Mouse (Mus musculus) stomach, embryonic 16.5 days (tissue): ENCODE measurements around the gene Mark2. TPM values are rescaled to one million over a fixed set of nuclear protein-coding genes. Genes with fewer than 3 reads are reported as not detected.

Source experiments
- ATAC-seq: fragments of 200-750 bp; cut with Nextera tagmentation; 2 replicates; pipeline ENCODE4 v1.8.0; 2017; ENCODE audit warnings: moderate number of reproducible peaks, moderate TSS enrichment; ENCODE audit not compliant: insufficient read depth, low FRiP score
- H3K27ac ChIP-seq: fragments of 300-500 bp; sonication (generic); 2 replicates; pipeline ENCODE4 v1.5.1; 2014; ENCODE audit warnings: low read length
- H3K27me3 ChIP-seq: fragments of 300-500 bp; sonication (generic); 2 replicates; pipeline ENCODE4 v1.6.1; 2014; ENCODE audit warnings: low read length, control low read depth, mixed read lengths; ENCODE audit not compliant: control insufficient read depth, insufficient read depth
- H3K36me3 ChIP-seq: fragments of 300-500 bp; sonication (generic); 2 replicates; pipeline ENCODE4 v1.6.1; 2014; ENCODE audit warnings: low read length; ENCODE audit not compliant: control insufficient read depth, insufficient read depth
- H3K4me1 ChIP-seq: fragments of 300-500 bp; sonication (generic); 2 replicates; pipeline ENCODE4 v1.6.1; 2014; ENCODE audit warnings: low read length, control low read depth, mixed read lengths; ENCODE audit not compliant: control insufficient read depth, insufficient read depth
- H3K4me2 ChIP-seq: fragments of 300-500 bp; sonication (generic); 2 replicates; pipeline ENCODE4 v1.6.1; 2014; ENCODE audit warnings: low read depth, low read length, mixed read lengths
- H3K4me3 ChIP-seq: fragments of 300-500 bp; sonication (generic); replicated peaks from 2 replicates; pipeline ENCODE4 v1.5.1; 2014; ENCODE audit warnings: mild to moderate bottlenecking, low read length
- H3K9ac ChIP-seq: fragments of 300-500 bp; sonication (generic); 2 replicates; pipeline ENCODE4 v1.6.1; 2014; ENCODE audit warnings: low read length
- H3K9me3 ChIP-seq: fragments of 300-500 bp; sonication (generic); replicated peaks from 2 replicates; pipeline ENCODE4 v1.6.1; 2016; ENCODE audit warnings: low read length, control low read depth; ENCODE audit not compliant: control insufficient read depth
- WGBS: fragments of 180-500 bp; shearing (Covaris S2); extraction: QIAGEN DNeasy Blood & Tissue Kit; methylation state at CpG from one replicate; pipeline ENCODE4 v1.1.7; 2014; 5-methylcytosine and 5-hydroxymethylcytosine counted together
- polyA plus RNA-seq: library from polyadenylated mRNA; unstranded; fragments of >200 nt; fragmentation: Nextera tagmentation; extraction: Ambion mirVana; gene quantifications from 2 replicates; pipeline ENCODE4 v1.2.1, GENCODE M21; 2015

The Mark2 gene
- polyA plus RNA-seq, 1 experiment from 2014 or later, result 42.7 TPM

DNA sequence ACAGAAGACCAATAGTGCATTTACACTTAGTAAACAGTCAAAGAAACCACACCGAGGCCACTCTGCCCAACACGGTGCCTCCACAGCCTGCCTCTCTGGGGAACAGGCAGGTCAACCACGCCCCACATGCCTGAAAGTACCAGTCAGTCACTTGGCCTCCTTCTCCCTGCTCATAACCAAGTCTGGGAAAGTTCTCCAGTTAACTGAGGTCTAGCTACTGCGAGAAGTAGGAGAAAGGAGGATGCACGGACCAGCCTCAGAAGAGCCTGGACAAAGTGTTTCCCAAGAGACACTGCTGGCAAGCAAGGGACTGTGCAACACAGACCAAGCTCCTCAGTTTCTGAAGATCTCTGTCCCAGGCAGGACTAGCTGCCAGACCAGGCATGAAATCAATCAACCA lies 2.6 kb downstream of the Mark2 start:
- Histone ChIP-seq H3K4me1 (peaks cover 45% of the 10 kb centered on the region), H3K36me3 (no peaks in the 10 kb centered on the region), H3K27me3 (no peaks in the 10 kb centered on the region), H3K4me2 (peak overlapping the region; percentile 75), H3K9me3 (no peaks in the 10 kb centered on the region), H3K27ac (peak overlapping the region; percentile 79), H3K9ac (peak overlapping the region; percentile 84), H3K4me3 (peak overlapping the region; percentile 63)
- no peak for ATAC-seq
- WGBS, result 33% methylated on average over 5 of the region's 5 CpGs

DNA sequence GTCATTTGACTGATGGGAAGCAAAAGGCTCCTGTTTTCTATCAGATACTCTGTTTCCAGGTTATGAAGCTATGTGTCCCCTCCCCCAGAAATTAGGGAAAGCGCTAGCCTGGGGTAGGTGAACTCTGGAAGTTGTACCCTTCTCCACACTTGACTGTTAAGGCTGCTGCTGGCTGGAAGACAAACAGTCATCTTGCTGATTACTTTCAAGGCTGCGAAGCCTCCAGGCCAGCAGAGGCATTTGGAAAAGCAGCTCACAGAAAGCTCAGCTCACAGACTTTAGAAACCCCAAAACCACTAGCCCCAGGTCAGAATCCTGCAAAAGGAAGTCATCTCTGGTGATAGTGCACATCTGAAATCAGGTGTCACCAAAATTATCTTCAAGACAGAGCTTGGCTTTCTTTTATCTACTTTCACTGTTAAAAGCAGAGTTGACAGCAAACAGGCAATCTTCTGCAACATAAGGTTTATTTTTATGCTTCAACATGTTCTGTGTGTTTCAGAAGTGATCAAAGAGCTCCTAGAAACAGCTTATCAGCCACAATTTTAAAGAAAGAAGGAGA lies 3.8 kb downstream of the Mark2 start:
- ATAC-seq, result no peak
- Histone ChIP-seq H3K4me2 (peak overlapping the region; percentile 75), H3K27ac (peak overlapping the region; percentile 79; the same call in 1 of the 2 replicates), H3K4me3 (no peak overlapping the region), H3K4me1 (peaks cover 45% of the 10 kb centered on the region), H3K9ac (peak overlapping the region; percentile 42; the same call in 1 of the 2 replicates), H3K9me3 (no peaks in the 10 kb centered on the region), H3K27me3 (no peaks in the 10 kb centered on the region), H3K36me3 (no peaks in the 10 kb centered on the region)
- WGBS, result 54% methylated on average over 2 of the region's 2 CpGs

- ATAC-seq, result peak; percentile 14; the same call in 1 of the 2 replicates
- Histone ChIP-seq H3K27ac (peak overlapping the region; percentile 93), H3K9ac (no peak overlapping the region), H3K4me1 (peaks cover 41% of the 10 kb centered on the region), H3K9me3 (no peaks in the 10 kb centered on the region), H3K36me3 (no peaks in the 10 kb centered on the region), H3K4me2 (no peak overlapping the region), H3K27me3 (no peaks in the 10 kb centered on the region), H3K4me3 (no peak overlapping the region)
- WGBS, result 65% methylated on average over 4 of the region's 4 CpGs
Observed at GRCm38 (mm10) chr19:7335656-7336055, 6.0 kb downstream of the Mark2 start.

GRCm38 (mm10) chr19:7334049-7334448 lies 7.6 kb downstream of the Mark2 start:
- peak overlapping the region; percentile 7; the same call in 1 of the 2 replicates for H3K4me3 ChIP-seq
- H3K4me1 ChIP-seq, result peaks cover 28% of the 10 kb centered on the region
- H3K9me3 ChIP-seq, result no peaks in the 10 kb centered on the region
- WGBS, result 32% methylated on average over 2 of the region's 2 CpGs
- H3K4me2 ChIP-seq, result peak overlapping the region; percentile 37
- H3K9ac ChIP-seq, result 0 out of 2 replicates have a peak overlapping the region, but pooled peaks have one; percentile 6
- H3K27ac ChIP-seq, result peak overlapping the region; percentile 82
- no peaks in the 10 kb centered on the region for H3K36me3 ChIP-seq
- no peaks in the 10 kb centered on the region for H3K27me3 ChIP-seq
- peak; percentile 93 for ATAC-seq

DNA sequence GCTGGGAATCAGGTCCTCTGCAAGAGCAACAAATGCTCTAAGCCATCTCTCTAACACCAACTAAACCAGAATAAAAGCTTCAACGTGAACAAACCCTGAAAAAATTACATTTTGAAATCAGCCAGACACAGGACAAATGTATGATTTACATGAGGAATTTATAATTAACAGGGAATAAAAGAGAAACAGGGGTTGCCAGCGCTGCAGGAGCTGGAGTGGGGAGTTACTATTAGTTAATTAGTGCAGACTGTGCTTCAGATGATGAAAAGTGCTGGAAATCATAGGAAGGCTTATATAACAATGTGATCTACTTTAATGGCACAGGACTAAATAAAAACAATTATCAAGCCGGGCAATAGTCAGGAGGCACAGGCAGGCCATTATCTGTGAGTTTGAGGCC lies 20.3 kb downstream of the Mark2 start:
- H3K4me2 ChIP-seq, result no peak overlapping the region
- no peaks in the 10 kb centered on the region for H3K9me3 ChIP-seq
- H3K9ac ChIP-seq, result no peak overlapping the region
- no peak for ATAC-seq
- WGBS, result 81% methylated on average over 3 of the region's 3 CpGs
- H3K36me3 ChIP-seq, result no peaks in the 10 kb centered on the region
- no peak overlapping the region for H3K4me3 ChIP-seq
- H3K4me1 ChIP-seq, result no peaks in the 10 kb centered on the region
- no peak overlapping the region for H3K27ac ChIP-seq
- H3K27me3 ChIP-seq, result no peaks in the 10 kb centered on the region

DNA sequence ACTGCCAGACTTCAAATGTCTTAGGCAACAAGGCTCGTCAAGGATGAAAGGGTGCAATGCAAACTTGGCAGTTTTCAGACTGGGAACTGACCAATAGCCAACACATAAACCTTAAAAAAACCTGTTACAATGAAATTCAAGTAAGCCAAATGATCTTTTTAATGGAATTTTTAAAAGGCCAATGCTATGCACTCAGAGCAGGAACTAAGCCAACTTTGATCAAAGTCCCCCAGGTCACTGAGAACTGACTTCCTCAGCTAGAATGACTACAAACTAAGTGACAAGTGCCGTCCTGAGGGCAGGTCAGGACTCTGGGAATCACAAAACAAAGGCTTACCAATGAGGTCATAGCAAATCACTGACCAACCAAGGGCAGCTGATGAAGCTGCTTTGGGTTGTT lies 21.5 kb downstream of the Mark2 start:
- Histone ChIP-seq H3K4me3 (no peak overlapping the region), H3K36me3 (no peaks in the 10 kb centered on the region), H3K27me3 (no peaks in the 10 kb centered on the region), H3K4me2 (no peak overlapping the region), H3K9ac (no peak overlapping the region), H3K4me1 (peaks cover 3% of the 10 kb centered on the region; the same call in 1 of the 2 replicates), H3K9me3 (no peaks in the 10 kb centered on the region), H3K27ac (no peak overlapping the region)
- ATAC-seq, result no peak
- WGBS, result 72% methylated on average over 2 of the region's 2 CpGs

GRCm38 (mm10) chr19:7317716-7318115 lies 23.9 kb downstream of the Mark2 start:
- no peak overlapping the region for H3K4me2 ChIP-seq
- H3K4me1 ChIP-seq, result peaks cover 15% of the 10 kb centered on the region
- H3K9ac ChIP-seq, result no peak overlapping the region
- no peaks in the 10 kb centered on the region for H3K36me3 ChIP-seq
- H3K27me3 ChIP-seq, result no peaks in the 10 kb centered on the region
- no peak overlapping the region for H3K27ac ChIP-seq
- WGBS, result 78% methylated on average over 4 of the region's 4 CpGs
- H3K4me3 ChIP-seq, result no peak overlapping the region
- H3K9me3 ChIP-seq, result no peaks in the 10 kb centered on the region
- no peak for ATAC-seq

DNA sequence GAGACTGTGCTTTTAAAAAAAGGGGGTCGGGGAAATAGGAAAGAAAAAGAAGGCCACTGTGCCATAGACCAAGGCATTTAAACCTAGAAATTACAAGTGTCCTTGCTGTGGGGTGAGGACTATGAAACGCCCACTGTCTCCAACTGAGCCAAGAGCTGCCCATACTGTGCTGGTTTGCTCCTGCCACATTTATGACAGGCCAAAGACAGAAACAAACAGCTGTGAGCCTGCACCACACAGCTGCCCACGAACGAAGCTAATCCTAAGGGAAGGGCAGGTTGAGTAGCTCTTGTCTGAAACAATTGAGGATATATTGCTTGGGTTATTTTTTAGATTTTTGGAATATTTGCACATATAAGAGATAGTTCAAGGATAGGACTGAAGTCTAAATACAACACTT lies 24.8 kb downstream of the Mark2 start:
- no peak overlapping the region for H3K9ac ChIP-seq
- no peak overlapping the region for H3K4me2 ChIP-seq
- H3K36me3 ChIP-seq, result no peaks in the 10 kb centered on the region
- ATAC-seq, result no peak
- H3K4me3 ChIP-seq, result no peak overlapping the region
- peaks cover 19% of the 10 kb centered on the region for H3K4me1 ChIP-seq
- no peaks in the 10 kb centered on the region for H3K9me3 ChIP-seq
- H3K27ac ChIP-seq, result no peak overlapping the region
- WGBS, result 65% methylated on average over 4 of the region's 4 CpGs
- H3K27me3 ChIP-seq, result no peaks in the 10 kb centered on the region

DNA sequence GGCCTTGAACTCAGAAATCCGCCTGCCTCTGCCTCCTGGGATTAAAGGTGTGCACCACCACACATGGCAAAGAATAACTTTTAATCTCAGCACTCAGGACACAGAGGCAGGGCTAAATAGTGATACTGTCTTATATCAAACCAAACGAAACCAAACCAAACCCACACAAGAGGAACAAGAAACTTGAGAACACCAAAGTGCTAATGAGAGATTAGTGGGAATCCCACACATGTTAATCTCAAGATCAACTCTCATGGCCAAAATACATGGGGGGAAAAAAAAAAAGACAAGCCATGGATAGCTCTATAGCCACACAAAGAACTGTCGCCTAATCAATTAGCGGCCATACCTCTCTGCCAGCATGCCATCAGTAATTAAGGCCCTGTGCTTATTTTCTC lies 26.1 kb downstream of the Mark2 start:
- Histone ChIP-seq H3K4me1 (peaks cover 29% of the 10 kb centered on the region), H3K27ac (no peak overlapping the region), H3K9me3 (no peaks in the 10 kb centered on the region), H3K9ac (no peak overlapping the region), H3K27me3 (no peaks in the 10 kb centered on the region), H3K4me3 (no peak overlapping the region), H3K36me3 (no peaks in the 10 kb centered on the region), H3K4me2 (no peak overlapping the region)
- no peak for ATAC-seq
- WGBS, result 88% methylated on average over 4 of the region's 4 CpGs
